Mouse (Mus musculus) adrenal gland, adult (tissue): Measurements from ENCODE around the gene Nfu1.
A peak's percentile ranks its signal among the peaks of the same experiment; 100 is the strongest.

Experiments used
- DNase-seq, 2 experiments: peaks; one replicate each; pipeline ENCODE4 v3.0.0; 2022 to 2023; ENCODE audit warnings: low spot score in 1 of 2; ENCODE audit not compliant: inconsistent age in 2 of 2

Nfu1 gene

DNA sequence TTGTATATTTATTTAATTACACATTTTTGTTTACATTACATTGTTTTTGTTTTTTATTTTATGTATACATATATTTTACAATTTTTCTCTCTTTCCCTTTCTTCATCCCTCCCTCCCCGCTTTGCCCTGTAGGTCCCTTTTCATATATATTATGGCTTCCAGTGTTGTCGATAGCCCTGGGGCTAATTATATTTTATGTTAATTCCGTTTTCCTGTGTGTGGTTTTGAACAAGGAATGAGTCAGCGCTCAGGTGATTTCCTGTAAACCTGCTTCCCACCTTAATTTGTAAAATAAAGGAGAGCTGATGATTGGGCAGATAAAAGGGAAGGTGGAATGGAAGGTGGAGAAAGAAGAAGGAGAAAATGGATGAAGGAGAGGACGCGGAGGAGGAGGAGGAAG, at the start of gene Nfu1:
Nfu1 (plus strand) TSS at position 350 of the 400 bp plus-strand sequence.
- no peak for DNase-seq

- DNase-seq, result no peak
Observed at GRCm38 (mm10) chr6:86963987-86964685, 44.9 kb upstream of the Nfu1 start.

- no peak for DNase-seq
Observed at GRCm38 (mm10) chr6:86967166-86967565, 41.9 kb upstream of the Nfu1 start.

- peak; percentile 27 to 71 for DNase-seq
Observed at GRCm38 (mm10) chr6:86973956-86974355, 35.1 kb upstream of the Nfu1 start.

DNA sequence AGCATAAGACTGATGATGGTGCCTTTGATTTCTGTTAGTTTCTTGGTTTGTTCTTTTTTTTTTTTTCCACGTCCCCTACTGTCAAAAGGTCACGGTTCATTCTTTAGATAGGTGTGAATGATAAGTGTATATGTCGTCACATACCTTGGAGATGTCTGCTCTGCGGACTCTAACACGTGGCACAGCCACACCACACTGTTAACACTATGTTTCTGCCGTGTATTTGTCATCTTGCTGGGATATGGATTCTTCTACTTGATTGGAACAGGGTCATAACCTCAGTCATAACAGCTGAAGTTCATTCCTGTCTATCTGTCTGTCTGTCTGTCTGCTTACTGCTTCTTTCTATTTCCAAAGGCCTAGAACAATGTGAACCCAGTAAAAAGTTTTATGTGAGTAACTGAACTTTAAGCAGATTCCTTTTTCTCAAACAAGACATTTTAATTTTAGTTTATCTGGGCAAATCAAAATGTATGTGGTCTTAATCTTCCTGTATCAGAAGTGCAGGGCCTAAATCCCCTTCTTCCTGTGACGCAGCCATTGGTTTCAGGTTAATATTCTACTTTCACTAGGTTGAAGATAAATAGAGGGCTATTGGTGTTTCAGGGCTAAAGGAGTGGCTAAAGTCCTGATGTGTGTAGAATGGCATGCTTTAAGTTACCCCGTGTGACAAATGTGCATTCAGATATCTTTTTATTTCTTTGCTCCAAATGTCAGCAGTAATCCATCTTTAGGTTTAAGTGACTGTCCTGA, 30.7 kb upstream of the Nfu1 start:
- no peak for DNase-seq

DNA sequence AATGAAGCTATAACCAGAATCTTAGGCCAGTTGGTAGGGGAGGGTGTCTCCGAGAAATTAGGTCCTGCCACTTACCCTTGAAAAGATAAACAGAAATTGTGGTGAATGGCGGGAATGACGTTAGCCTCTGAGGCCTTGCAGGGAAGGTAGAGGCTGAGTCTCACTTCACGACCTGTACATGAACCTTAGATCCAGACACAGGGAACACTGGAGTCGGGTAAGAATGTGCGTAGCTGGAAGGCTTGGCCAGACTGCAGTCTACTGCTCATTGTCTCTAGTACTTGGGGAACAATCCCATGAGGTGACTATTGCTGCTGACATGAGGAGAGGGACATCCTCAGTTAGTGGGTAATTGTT, 30.1 kb upstream of the Nfu1 start:
- no peak for DNase-seq

DNA sequence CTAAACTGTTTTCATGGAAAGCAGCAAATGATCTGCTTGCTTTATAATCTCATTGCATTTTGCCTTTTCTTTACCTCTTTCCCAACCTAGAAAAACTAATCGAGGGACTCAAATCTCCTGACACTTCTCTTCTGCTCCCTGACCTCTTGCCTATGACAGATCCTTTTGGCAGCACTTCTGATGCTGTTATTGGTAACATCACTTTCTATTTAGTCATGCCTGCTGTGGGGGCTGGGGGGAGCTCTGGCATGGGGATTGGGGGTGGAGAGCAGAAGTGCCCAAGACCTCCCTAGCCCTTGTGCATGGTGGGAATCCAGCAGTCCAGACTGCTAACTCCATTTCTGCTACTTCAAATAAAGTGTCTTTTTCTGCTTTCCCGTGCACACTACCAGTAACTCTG, 27.8 kb upstream of the Nfu1 start:
- peak; percentile 25 to 67 for DNase-seq

GRCm38 (mm10) chr6:86985314-86986106, 23.5 kb upstream of the Nfu1 start:
- no peak for DNase-seq

DNA sequence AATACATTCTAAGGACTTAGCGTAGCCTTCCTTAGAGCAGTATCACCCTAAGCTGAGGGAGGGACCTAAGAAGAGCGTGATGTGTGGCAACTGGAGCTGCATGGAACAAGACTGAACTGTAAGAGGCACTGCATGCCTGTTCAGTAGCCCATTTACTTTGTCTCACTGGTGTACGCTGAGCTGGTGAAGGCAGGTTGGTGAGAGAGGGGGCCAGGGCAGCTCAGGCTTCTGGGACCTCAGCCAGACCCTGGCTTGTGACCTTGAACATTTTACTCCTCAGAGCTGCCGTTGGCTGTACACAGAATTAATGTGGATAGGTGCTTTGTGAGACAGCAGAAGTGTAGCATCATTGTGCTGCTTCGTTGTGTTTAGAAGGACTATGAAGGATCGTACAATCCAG, 19.5 kb upstream of the Nfu1 start:
- peak; percentile 76 to 84 for DNase-seq

- DNase-seq, result no peak
Observed at GRCm38 (mm10) chr6:86991041-86991440, 18.0 kb upstream of the Nfu1 start.

- no peak for DNase-seq
Observed at GRCm38 (mm10) chr6:86992349-86992748, 16.7 kb upstream of the Nfu1 start.

GRCm38 (mm10) chr6:86994254-86994653, 14.8 kb upstream of the Nfu1 start:
- DNase-seq, result no peak

- no peak for DNase-seq
Observed at GRCm38 (mm10) chr6:86996629-86997307, 12.3 kb upstream of the Nfu1 start.

DNA sequence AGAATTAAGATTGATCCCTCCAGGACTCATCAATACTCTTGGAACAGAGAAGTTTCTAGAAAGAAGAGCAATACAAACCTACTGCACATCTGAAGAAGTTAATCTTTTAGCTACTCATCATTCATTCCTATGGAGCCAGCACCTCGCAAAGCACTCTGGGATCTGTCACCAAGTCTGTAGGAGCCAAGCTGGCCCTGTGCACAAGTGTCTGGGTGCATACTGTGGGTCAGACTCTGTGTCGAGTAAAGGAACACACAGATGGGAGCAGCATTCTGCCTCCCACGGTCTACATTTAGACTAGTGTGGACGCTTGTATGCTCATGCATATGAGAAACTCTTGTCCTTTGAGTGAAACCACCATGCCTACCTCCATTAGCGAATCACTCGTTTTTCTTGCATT, 11.7 kb upstream of the Nfu1 start:
- no peak for DNase-seq

- no peak for DNase-seq
Observed at GRCm38 (mm10) chr6:87001995-87002394, 7.0 kb upstream of the Nfu1 start.

DNA sequence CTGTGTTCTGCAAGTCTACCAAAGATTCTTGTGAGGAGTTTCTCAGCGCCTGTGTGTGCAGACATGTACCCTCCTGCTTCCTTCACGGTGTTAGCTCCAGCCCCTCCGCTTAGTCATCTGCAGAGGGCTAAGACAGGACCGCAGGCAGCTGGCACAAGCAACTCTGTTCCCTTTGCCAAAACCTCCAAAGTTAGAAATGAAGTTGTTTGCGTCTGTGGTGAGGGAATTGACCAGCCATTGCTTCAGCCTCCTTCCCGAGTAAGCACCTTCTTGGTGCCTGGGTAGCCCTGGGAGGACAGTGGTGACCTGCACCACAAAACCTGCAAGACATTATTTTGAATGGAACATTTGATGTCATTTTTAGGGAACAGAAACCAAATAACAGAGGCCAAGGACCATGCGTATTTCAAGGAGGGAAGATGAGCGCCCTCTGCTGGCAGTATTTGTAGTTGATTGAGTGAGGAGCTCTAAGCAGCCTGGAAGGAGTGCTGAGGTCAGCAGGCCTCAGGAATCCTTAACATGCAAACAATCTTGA, 6.4 kb upstream of the Nfu1 start:
- DNase-seq, result peak; percentile 83 to 96

DNA sequence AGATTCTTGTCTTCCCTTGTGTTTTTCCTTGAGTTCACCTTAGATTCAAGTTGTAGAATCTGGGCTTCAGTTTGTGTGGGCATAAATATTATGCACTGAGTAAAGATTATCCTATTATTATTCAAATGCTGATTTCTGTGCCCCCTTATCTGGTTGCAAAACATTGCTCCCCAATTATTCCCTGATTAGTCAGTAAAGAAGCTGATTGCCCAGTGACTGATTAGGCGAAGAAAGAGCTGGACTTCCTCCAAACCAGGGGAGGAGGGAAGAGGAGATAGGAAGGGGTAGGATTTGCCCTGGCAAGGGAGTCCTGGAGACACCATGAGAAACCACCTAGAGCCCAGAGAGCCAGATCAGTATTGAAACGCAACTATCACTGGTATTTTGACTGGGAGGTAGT, 4.9 kb upstream of the Nfu1 start:
- DNase-seq, result no peak

DNA sequence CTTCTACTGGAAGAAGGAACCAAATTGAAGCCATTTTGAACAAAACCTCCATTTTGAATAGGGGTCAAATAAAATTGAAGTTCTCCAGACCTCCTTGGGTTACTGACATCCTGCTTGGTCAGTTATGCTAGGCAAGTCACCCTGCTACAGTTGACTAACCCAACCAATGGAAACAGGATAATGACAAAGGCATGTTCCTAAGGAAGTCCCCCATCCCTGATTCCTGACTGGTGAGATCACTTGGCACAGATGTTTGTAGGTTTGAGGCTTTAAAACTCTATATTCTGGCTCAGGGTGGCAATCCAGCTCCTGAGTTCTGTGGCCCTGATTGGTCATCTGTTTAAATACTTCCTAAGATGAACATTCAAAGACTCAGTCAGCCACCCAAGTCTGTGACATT, 3.5 kb upstream of the Nfu1 start:
- no peak for DNase-seq

DNA sequence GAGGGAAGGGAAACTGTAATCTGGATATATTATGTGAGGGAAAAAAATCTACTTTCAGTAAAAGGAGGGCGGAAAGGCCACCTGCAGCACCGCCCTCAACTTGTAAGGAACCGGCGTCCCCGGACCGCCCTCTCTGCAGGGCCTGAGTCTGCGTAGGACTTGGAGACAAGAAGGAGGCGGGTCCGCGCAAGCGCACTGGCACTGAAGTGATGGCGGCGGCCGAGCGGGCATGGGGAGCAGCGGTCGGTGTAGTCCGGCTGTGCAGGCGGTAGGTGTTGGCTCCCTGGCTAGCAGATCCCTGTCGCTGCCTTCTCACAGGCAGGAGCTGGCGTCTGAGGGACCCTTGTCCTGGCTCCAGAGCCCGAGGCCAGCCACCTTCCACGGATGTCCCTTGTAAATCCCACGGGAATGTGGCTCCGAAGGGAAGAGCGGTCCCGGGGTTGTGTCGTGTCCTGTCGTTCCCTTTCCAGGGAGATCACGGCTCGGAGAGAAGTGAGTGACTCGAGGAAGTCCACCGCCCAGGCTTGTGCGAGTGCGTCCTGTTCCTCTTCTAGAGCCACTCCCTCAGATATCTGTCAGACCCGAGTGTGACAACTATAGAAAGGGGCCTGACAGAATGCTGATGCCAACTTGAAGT, 774 bp downstream of the Nfu1 start:
- peak; percentile 96 to 98 for DNase-seq

GRCm38 (mm10) chr6:87016916-87017315, 7.9 kb downstream of the Nfu1 start:
- DNase-seq, result peak in 1 of 2 experiments; percentile 80

DNA sequence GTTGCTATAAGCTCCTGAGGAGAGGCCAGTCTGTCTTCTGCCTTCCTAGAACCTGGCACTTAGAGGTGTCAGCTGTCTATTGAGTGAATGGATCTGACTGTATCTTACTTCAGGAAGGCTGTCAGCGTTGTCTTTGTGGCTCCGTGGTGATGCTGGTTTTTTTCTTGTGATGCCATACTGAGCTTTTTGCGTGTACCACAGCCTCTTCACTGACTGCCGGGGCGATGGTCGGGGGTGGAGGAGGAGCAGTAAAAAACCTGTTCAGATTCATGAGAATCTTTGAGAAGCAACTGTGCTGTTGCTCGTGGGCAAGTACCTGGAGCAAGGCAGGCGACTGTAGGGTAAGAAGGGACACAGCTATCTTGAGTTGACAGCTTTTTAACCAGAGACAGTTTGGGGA, 9.8 kb downstream of the Nfu1 start:
- DNase-seq, result no peak
